Mouse (Mus musculus): ENCODE results near the gene Fas. TPM values are rescaled to one million over a fixed set of nuclear protein-coding genes. Genes with fewer than 3 reads are reported as not detected.
A peak's percentile ranks its signal among the peaks of the same experiment; 100 is the strongest.

Fas gene
- polyA plus RNA-seq, 1 experiment from 2014 or later = 4.8 TPM

GRCm38 (mm10) chr19:34288696-34289095 lies 1.8 kb upstream of the Fas start:
- peaks cover 14% of the 10 kb centered on the region for H3K4me1 ChIP-seq
- H3K9me3 ChIP-seq = no peaks in the 10 kb centered on the region
- no peak overlapping the region for H3K27ac ChIP-seq
- 100% methylated on average over 1 of the region's 1 CpGs for WGBS
- no peak for DNase-seq (ENCODE audit: low spot score)
- H3K4me3 ChIP-seq = no peak overlapping the region
- peaks cover 16% of the 10 kb centered on the region for H3K27me3 ChIP-seq (ENCODE audit: insufficient read depth, poor library complexity, severe bottlenecking)
- no peaks in the 10 kb centered on the region for H3K36me3 ChIP-seq

DNA sequence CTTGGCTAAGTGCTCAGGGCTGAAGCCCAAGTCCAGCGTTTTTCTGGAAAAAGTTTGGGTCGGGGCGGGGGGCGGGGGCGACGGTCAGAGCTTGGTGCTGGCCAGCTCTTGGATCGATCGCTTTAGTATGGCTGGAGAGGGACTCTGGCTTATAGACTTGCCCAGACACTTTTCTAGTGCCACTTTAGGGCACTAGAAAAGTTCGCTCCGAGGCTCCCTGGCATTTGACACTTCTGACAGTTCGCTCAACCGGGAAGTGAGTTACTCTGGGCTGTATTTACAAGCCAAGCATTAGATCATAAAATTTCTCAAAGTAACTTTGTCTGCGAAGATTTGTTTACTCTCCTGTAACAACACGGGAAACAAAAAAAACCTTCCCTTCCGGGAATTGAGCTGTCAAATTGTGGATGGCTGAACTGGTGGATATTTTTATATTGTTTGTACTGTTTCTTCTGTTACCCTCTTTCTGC lies 441 bp downstream of the Fas start:
- Histone ChIP-seq H3K27me3 (ENCODE audit: insufficient read depth, poor library complexity, severe bottlenecking) (peaks cover 16% of the 10 kb centered on the region), H3K4me1 (peaks cover 14% of the 10 kb centered on the region), H3K9me3 (no peaks in the 10 kb centered on the region), H3K4me3 (peak overlapping the region; percentile 61), H3K36me3 (no peaks in the 10 kb centered on the region), H3K27ac (peak overlapping the region; percentile 59; the same call in 1 of the 2 replicates)
- DNase-seq (ENCODE audit: low spot score) = no peak
- 15% methylated on average over 15 of the region's 15 CpGs for WGBS

- no peak for DNase-seq (ENCODE audit: low spot score)
- peak overlapping the region; percentile 61 for H3K4me3 ChIP-seq
- no peaks in the 10 kb centered on the region for H3K36me3 ChIP-seq
- H3K9me3 ChIP-seq = no peaks in the 10 kb centered on the region
- peaks cover 14% of the 10 kb centered on the region for H3K4me1 ChIP-seq
- no peak overlapping the region for H3K27ac ChIP-seq
- peaks cover 16% of the 10 kb centered on the region for H3K27me3 ChIP-seq (ENCODE audit: insufficient read depth, poor library complexity, severe bottlenecking)
- 61% methylated on average over 8 of the region's 8 CpGs for WGBS
These were observed 913 bp downstream of the Fas start for GRCm38 (mm10) chr19:34291379-34291778.

DNA sequence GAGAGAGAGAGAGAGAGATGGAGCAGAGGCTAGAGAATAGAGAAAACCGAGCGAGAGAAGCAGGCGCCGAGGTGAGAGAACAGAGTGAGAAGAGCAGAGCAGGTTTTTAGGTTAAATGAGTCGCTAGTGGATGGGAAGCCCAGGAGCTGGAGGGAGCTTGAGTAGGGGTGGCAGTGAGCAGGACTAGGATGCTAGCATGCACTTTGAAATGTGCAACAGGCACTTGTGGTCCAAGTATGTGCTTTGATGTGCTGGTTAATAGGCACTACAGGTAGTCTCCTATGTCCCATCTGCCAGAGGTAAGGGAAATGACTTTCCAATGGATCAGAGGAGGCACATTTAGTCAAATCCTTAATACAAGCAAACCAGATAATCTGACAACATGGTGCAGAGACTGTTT lies 1.5 kb downstream of the Fas start:
- Histone ChIP-seq H3K9me3 (no peaks in the 10 kb centered on the region), H3K4me3 (no peak overlapping the region), H3K27ac (no peak overlapping the region), H3K27me3 (ENCODE audit: insufficient read depth, poor library complexity, severe bottlenecking) (peaks cover 16% of the 10 kb centered on the region), H3K36me3 (no peaks in the 10 kb centered on the region), H3K4me1 (peaks cover 14% of the 10 kb centered on the region)
- WGBS = 62% methylated on average over 5 of the region's 5 CpGs
- DNase-seq (ENCODE audit: low spot score) = no peak

DNA sequence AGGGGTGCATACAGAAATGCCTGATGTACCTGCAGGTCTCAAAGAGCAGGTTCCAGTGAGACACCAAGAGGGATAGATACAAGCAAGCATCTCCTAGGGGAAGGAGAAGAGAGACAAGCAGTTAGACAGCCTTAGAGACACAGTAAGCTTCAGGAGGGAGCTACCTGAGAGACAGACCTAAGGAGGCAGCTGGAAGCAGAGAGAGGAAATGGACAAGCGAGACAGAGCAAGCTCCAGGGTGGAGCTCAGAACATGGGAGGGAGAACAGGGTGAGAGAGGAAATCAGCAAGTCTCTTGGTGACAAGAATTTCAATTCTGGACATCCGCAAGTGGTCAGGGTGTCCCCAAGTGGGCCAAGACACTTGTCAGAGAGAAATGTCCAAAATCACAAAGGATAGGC lies 2.2 kb downstream of the Fas start:
- DNase-seq (ENCODE audit: low spot score) = no peak
- Histone ChIP-seq H3K4me1 (peaks cover 14% of the 10 kb centered on the region), H3K36me3 (no peaks in the 10 kb centered on the region), H3K27ac (no peak overlapping the region), H3K9me3 (no peaks in the 10 kb centered on the region), H3K27me3 (ENCODE audit: insufficient read depth, poor library complexity, severe bottlenecking) (peaks cover 16% of the 10 kb centered on the region), H3K4me3 (no peak overlapping the region)
- WGBS = 65% methylated on average over 2 of the region's 2 CpGs

- H3K9me3 ChIP-seq = no peaks in the 10 kb centered on the region
- WGBS = 71% methylated on average over 3 of the region's 3 CpGs
- no peak overlapping the region for H3K4me3 ChIP-seq
- peaks cover 16% of the 10 kb centered on the region for H3K27me3 ChIP-seq (ENCODE audit: insufficient read depth, poor library complexity, severe bottlenecking)
- H3K36me3 ChIP-seq = no peaks in the 10 kb centered on the region
- H3K27ac ChIP-seq = no peak overlapping the region
- no peak for DNase-seq (ENCODE audit: low spot score)
- H3K4me1 ChIP-seq = peaks cover 14% of the 10 kb centered on the region
These were observed 3.0 kb downstream of the Fas start for GRCm38 (mm10) chr19:34293376-34293947.

GRCm38 (mm10) chr19:34295442-34295841 lies 5.0 kb downstream of the Fas start:
- Histone ChIP-seq H3K27me3 (ENCODE audit: insufficient read depth, poor library complexity, severe bottlenecking) (peaks cover 16% of the 10 kb centered on the region), H3K4me3 (no peak overlapping the region), H3K27ac (no peak overlapping the region), H3K36me3 (no peaks in the 10 kb centered on the region), H3K9me3 (no peaks in the 10 kb centered on the region), H3K4me1 (peaks cover 11% of the 10 kb centered on the region; the same call in 1 of the 2 replicates)
- DNase-seq (ENCODE audit: low spot score) = no peak
- 64% methylated on average over 6 of the region's 6 CpGs for WGBS

GRCm38 (mm10) chr19:34298531-34298930 lies 8.1 kb downstream of the Fas start:
- H3K4me1 ChIP-seq = peaks cover 4% of the 10 kb centered on the region; the same call in 1 of the 2 replicates
- H3K36me3 ChIP-seq = no peaks in the 10 kb centered on the region
- WGBS = 26% methylated on average over 1 of the region's 1 CpGs
- H3K4me3 ChIP-seq = no peak overlapping the region
- H3K9me3 ChIP-seq = no peaks in the 10 kb centered on the region
- DNase-seq (ENCODE audit: low spot score) = no peak
- H3K27me3 ChIP-seq (ENCODE audit: insufficient read depth, poor library complexity, severe bottlenecking) = no peaks in the 10 kb centered on the region
- no peak overlapping the region for H3K27ac ChIP-seq

- no peak overlapping the region for H3K4me3 ChIP-seq
- H3K27me3 ChIP-seq (ENCODE audit: insufficient read depth, poor library complexity, severe bottlenecking) = no peaks in the 10 kb centered on the region
- no peaks in the 10 kb centered on the region for H3K9me3 ChIP-seq
- peaks cover 4% of the 10 kb centered on the region; the same call in 1 of the 2 replicates for H3K4me1 ChIP-seq
- no peak for DNase-seq (ENCODE audit: low spot score)
- no peaks in the 10 kb centered on the region for H3K36me3 ChIP-seq
- WGBS = 53% methylated on average over 4 of the region's 4 CpGs
- no peak overlapping the region for H3K27ac ChIP-seq
These were observed 8.8 kb downstream of the Fas start for GRCm38 (mm10) chr19:34299229-34299628.

DNA sequence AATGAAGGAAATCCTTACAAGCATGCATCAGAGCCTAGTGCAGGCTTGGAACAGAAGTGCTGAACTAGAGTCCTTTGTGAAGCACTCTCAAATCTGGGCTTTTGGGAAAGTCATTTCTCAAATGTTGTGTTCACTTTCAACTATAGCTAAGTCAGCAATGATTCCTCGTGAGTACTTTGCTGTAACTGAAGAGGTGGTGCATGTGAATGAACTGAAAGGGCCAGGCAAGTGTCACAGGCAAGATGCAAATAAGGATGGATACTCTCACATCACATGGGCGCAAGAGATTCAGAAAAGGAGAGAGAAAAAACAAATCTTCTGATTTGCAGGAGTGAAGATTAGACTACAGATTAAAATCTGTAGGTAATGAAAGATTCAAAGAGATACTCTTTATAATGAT lies 10.0 kb downstream of the Fas start:
- H3K27me3 ChIP-seq (ENCODE audit: insufficient read depth, poor library complexity, severe bottlenecking) = no peaks in the 10 kb centered on the region
- H3K4me1 ChIP-seq = peaks cover 4% of the 10 kb centered on the region; the same call in 1 of the 2 replicates
- no peaks in the 10 kb centered on the region for H3K36me3 ChIP-seq
- no peak for DNase-seq (ENCODE audit: low spot score)
- WGBS = 77% methylated on average over 2 of the region's 2 CpGs
- H3K4me3 ChIP-seq = no peak overlapping the region
- no peak overlapping the region for H3K27ac ChIP-seq
- H3K9me3 ChIP-seq = no peaks in the 10 kb centered on the region

DNA sequence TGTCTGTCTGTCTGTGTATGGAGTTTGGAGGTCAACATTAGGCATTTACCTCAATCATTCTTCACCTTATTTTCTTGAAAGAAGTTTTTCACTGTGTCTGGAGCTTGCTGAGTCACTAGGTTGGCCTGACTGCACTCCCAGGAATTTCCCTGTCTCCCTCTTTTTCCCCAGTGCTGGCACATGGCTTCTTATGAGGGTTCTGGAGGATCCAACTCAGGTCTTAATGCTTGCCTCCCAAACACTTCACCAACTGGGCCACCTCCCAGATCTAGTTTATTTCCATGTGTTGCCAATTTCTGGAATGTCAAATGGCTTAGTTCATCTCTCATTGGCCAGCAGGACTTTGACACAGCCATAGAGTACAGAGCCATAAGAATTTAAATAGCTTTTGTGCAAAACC lies 14.5 kb downstream of the Fas start:
- Histone ChIP-seq H3K4me1 (no peaks in the 10 kb centered on the region), H3K9me3 (no peaks in the 10 kb centered on the region), H3K36me3 (no peaks in the 10 kb centered on the region), H3K27me3 (ENCODE audit: insufficient read depth, poor library complexity, severe bottlenecking) (no peaks in the 10 kb centered on the region), H3K4me3 (no peak overlapping the region), H3K27ac (no peak overlapping the region)
- no peak for DNase-seq (ENCODE audit: low spot score)

DNA sequence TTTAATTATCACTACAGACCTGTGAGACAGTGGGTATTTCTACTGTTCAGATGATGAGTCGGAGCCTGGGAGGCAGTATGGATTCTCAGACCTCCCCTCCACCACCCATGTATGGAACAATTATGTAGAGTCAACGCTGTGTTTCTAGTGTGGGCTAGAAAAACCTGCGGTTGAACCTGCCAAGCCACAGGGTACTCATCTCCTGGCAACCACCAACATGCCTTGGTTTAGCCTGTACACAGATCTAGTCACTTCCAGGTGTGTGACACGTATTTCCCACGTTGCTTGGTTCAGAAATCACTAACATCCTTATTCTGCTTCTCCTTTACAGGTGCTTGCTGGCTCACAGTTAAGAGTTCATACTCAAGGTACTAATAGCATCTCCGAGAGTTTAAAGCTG lies 16.3 kb downstream of the Fas start:
- Histone ChIP-seq H3K27me3 (ENCODE audit: insufficient read depth, poor library complexity, severe bottlenecking) (no peaks in the 10 kb centered on the region), H3K27ac (no peak overlapping the region), H3K4me3 (no peak overlapping the region), H3K36me3 (no peaks in the 10 kb centered on the region), H3K4me1 (no peaks in the 10 kb centered on the region), H3K9me3 (no peaks in the 10 kb centered on the region)
- no peak for DNase-seq (ENCODE audit: low spot score)
- WGBS = 82% methylated on average over 6 of the region's 6 CpGs

- Histone ChIP-seq H3K27ac (no peak overlapping the region), H3K4me3 (no peak overlapping the region), H3K27me3 (ENCODE audit: insufficient read depth, poor library complexity, severe bottlenecking) (no peaks in the 10 kb centered on the region), H3K36me3 (no peaks in the 10 kb centered on the region), H3K9me3 (no peaks in the 10 kb centered on the region), H3K4me1 (no peaks in the 10 kb centered on the region)
- DNase-seq (ENCODE audit: low spot score) = no peak
- 67% methylated on average over 5 of the region's 5 CpGs for WGBS
These were observed 21.8 kb downstream of the Fas start for GRCm38 (mm10) chr19:34312151-34312728.

GRCm38 (mm10) chr19:34328051-34328450 lies 37.6 kb downstream of the Fas start:
- Histone ChIP-seq H3K27me3 (ENCODE audit: insufficient read depth, poor library complexity, severe bottlenecking) (no peaks in the 10 kb centered on the region), H3K4me3 (no peak overlapping the region), H3K27ac (no peak overlapping the region), H3K4me1 (no peaks in the 10 kb centered on the region), H3K36me3 (no peaks in the 10 kb centered on the region), H3K9me3 (no peaks in the 10 kb centered on the region)
- no peak for DNase-seq (ENCODE audit: low spot score)
- 56% methylated on average over 3 of the region's 3 CpGs for WGBS

Measured in heart, embryonic 10.5 days (tissue).